Mouse (Mus musculus) yolk sac, embryonic 10.5 days (tissue): ENCODE data around the gene Chchd4.
"Not testable (repeated sequence)": the region's sequence is repeated elsewhere in the genome, so short reads cannot be mapped to it uniquely, and the experiment has no call there.

Experiments
- DNase-seq: peaks from one replicate; pipeline ENCODE4 v3.0.0-alpha.2; 2017; ENCODE audit warnings: low spot score

The Chchd4 gene

GRCm38 (mm10) chr6:91473805-91474440 lies 577 bp upstream of the Chchd4 start:
- DNase-seq, result no peak

DNA sequence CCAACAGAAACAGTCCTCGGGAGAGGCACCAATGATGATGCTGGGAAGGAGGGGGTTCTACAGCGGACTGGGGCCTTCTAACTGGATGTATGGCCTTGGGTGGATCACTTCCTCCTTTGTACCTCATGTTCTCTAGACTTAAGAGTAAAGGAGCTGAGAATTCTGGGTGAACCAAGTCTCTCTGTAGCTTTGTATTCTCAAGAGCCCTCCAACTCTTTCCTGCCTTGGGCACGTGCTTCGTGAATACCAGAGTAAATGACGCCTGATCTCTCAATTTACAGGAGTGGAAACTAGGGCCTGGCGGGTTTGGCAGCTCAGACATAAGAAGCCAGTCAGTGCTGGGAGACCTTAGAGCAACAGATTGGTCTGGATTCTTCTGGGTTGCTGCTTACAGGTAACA lies 1.0 kb downstream of the Chchd4 start:
- DNase-seq, result peak; percentile 25

- not testable (repeated sequence) for DNase-seq
These were observed 1.9 kb downstream of the Chchd4 start for GRCm38 (mm10) chr6:91471427-91471826.

DNA sequence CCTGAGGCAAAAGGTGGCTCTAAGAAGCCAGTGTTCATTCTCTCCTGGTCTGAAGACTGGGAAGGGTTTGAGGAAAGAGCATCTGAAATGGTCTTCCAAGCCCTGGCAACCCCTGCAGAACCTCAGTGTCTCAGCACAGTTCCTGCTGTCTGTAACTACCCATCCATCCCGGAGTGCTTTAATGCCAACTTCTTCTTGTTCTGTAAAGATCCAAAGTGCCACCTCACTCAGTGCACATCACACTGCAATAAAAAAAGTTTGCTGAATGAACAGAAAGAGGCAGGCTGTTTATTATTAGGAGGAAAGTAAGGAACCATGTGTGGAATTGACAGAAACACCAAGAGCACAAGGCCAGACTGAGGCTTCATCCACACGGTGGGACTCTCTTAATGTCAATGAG lies 2.6 kb downstream of the Chchd4 start:
- no peak for DNase-seq

DNA sequence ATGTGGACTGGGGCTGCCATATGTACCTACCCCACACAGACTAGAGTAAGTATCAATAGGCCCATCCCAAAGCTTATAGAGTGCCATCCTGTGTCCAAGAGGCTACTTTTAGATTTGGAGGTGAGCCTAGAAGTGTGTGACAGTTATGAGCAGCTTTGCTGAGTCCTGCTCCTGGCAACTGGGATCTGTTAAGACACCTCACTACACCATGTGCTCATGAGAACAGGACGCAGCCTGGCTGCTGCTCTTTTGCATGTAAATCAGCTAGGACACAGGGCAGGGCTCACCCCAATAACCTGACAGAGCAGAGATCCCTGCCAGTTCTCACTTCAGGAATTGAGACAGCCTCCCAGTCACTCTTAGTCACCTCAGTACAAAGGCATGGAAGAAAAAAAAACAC lies 6.2 kb downstream of the Chchd4 start:
- DNase-seq, result no peak

DNA sequence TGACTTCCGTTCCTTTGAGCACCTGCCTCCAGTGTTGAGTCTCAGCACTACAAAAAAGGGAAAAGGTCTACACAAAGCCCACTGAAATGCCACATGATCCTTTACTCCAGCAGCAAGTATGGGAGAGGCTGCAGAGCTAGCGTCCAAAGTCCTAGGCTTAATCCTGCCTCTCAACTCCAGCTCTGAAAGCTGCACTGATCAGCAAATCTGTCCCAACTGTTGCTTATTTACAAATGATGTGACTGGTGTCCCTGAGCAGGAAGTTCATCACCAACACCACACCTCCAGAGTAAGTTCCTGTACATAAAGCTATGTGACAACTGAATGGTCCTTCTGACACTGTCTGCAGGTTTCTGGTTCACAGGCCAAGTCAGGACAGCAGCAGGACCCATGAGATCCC lies 7.6 kb downstream of the Chchd4 start:
- peak; percentile 73 for DNase-seq

DNA sequence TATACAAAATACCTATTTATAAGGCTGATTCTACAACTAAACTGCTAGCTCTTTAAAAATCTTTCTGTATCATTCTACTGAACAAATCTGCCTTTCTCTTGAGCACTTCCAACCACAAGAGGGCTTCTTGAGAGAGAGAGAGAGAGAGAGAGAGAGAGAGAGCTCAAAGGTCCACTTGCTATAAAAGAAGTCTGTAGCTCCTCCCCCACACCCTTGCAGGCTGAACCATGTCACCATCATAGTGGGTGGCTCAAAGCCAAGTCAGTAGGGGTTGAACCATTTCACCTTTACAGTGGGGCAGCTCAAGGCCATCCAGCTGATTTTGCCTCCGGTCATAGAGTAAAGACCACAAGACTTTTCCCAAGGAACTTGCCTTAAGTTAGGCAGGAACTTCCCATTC lies 13.9 kb downstream of the Chchd4 start:
- DNase-seq, result peak; percentile 82

DNA sequence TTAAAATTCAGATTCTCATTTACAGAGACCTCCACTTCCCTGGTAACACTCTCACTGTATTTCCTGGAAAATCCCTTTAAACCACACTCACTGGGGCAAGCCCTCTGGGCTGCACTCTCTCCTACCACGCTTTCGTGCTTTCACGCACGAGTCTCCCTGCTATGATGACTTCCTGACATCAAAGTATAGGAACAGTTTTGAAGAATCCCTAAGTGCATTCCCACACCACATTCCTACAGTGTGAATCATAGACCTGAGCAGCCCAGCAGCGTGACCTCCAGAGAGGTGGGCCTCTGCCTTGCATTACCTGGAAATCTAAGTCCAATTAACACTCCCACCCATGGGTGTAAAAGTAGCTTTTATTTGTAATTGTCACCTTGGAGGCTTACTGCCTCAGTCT lies 18.8 kb downstream of the Chchd4 start:
- no peak for DNase-seq

DNA sequence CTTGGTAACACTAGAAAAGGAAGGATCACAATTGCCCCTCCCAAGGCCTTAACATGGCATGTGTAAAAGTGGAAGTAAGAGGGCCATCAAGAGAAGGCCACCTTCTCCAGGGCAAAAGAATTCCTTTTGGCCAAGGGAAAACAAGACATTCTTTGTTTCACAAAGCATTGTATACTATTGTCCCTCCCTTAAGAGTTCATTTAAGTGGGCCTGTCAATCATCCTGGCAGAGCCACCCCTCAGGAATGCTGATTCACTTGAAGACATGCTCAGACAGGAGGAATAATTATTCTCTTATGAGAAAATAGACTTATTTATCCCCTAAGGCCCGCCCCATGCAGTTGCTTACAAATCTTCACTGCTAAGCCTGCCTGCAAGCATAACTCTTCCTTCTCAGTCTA lies 21.3 kb downstream of the Chchd4 start:
- DNase-seq, result no peak

- no peak for DNase-seq
These were observed 23.7 kb downstream of the Chchd4 start for GRCm38 (mm10) chr6:91449472-91450225.

- DNase-seq, result no peak
These were observed 28.0 kb downstream of the Chchd4 start for GRCm38 (mm10) chr6:91445316-91445715.

DNA sequence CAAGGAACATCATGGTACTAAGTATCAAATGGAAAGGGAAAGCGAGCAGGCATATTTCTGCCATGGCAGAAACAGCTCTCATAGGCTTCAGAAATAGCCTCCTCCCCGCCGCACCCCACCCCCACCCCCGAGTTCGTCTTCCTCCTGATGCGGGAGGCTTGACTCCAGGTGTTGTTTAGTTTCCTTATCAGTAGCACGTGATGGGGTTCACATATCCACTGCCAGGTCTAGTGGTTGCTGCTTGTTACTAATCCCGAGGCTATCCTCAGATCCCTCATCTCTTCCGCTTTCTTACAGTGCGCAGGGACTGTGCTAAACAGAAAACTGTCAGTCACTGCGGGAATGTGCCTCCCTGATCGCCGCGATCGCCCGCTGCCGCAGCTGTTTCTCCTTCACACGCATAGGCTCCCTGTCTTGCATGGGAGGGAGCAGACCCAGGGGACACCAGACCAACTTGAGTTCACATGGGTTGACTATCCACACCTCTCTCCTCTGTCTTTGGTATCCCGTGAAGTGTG lies 32.1 kb downstream of the Chchd4 start:
- DNase-seq, result no peak

- peak; percentile 95 for DNase-seq
These were observed 32.7 kb downstream of the Chchd4 start for GRCm38 (mm10) chr6:91440474-91441144.

GRCm38 (mm10) chr6:91424151-91424550 lies 49.2 kb downstream of the Chchd4 start:
- DNase-seq, result no peak

DNA sequence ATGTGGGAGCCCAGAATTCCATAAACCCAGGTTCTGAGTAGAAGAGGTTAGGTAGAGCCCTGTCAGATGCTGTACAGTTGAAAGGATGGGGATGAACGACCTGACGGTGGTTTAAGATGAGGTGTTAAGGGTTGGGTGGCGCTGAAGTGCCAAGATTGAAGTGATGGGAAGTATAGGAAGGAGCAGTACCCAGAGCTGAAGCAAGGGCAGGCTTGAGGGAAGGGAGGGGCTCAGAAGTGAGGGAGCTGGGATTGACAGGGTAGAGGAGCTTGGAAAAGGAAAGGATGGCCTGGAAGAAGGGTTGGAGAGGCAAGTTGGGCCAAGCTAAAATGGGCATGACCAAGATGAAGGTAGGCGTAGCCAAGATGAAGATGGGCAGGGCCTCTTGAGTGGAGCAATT lies 51.7 kb downstream of the Chchd4 start:
- no peak for DNase-seq

DNA sequence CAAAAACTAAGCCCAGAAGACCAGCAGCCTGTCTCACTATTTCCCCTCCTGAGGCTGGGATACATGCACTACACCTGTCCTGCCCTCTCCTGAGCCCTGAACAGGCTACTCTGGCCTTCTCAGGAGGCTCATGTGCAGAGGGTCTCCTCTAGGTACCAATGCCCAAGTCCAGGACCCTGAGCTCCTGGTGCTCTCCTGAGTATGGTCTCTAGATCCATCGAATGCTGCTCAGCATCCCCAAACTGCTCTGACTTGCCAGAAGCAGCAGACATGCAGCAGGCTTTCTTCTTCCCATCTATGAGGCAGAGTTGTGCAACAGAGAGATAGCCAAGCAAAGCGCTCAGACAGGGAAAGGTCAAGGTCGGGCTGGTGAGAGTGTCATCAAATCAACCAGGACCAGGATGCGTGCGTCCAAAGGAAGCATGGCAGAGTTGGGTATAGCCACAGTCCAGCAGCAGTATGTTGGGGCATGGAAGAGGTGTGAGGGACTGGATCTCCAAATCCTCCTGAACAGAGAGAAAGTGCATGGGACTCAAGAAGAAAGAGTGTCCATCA lies 56.0 kb downstream of the Chchd4 start:
- no peak for DNase-seq

- DNase-seq, result no peak
These were observed 57.2 kb downstream of the Chchd4 start for GRCm38 (mm10) chr6:91416146-91416545.

- DNase-seq, result peak; percentile 19
These were observed 58.5 kb downstream of the Chchd4 start for GRCm38 (mm10) chr6:91414890-91415289.
